Mouse (Mus musculus): ENCODE results near the gene Trpv4.

The Trpv4 gene

DNA sequence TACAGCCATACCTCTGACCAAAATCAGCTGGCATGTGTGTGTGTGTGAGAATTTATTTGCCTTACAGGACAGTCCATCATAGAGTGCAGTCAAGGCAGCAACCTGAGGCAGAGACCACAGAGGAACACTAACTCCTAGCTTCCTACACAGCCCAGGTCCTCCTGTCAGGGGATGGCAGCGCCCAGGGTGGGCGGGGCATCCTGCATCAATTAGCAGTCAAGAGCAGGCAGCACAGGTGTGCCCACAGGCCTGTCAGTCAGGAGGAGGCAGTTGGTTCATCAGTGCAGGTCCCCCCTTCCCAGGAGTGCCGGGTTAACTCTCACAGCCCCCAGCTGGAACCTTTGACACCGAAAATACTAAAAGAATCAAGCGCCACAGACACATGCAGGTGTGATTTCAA, 10.8 kb upstream of the Trpv4 start:
- DNase-seq (ENCODE audit: extremely low spot score, low read depth, low spot score): no peak

DNA sequence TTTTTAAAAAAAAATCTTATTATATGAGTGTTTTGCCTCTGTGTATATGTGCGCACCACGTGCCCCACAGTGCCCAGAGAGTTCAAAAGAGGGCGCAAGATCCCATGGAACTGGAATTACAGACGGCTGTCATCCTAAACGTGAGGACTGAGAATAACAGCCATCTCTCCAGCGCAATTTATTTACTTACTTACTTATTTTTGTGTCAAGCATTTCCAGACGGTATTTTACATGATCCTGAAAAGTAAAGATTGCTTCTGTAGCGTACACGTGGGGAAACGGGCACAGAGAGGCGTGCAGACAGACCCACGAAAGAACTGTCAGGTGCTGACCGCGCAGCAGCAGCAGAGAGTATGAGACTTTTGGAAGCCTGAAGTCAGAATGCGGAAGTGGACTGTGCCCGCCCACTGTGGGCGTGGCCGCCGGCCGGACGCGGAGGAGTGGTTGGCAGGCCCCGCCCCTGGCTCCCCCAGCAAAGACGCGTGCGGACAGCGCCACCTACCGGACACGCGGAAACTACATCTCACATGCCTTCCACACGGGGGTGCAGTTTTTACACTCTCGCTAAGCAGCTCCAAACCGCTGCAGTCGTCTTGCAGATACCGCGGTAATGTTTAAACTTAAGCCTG, 9.1 kb upstream of the Trpv4 start:
- DNase-seq (ENCODE audit: extremely low spot score, low read depth, low spot score): peak; percentile 92

- DNase-seq (ENCODE audit: extremely low spot score, low read depth, low spot score): no peak
These were observed 8.4 kb upstream of the Trpv4 start for GRCm38 (mm10) chr5:114666659-114667058.

DNA sequence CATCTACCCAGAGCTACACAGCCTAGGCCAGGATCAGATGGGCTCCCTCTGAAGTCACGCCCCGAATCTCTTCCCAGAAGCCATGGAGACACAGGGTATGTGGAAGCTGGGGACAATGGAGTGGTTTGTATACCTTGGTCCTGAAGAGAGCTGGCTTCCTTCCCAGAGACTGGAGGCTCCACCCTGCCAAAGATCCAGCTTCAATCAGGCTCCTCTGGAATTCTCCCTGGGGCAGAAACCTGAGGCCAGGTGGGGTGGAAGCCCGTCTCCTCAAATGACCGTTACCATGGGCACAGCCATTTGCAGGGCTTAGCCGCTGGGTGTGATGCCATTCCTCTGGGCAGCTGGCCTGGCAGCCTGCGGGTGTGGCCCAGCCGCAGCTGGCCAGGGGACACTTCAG, 6.5 kb upstream of the Trpv4 start:
- no peak for DNase-seq (ENCODE audit: extremely low spot score, low read depth, low spot score)

- DNase-seq (ENCODE audit: extremely low spot score, low read depth, low spot score): no peak
These were observed 5.9 kb upstream of the Trpv4 start for GRCm38 (mm10) chr5:114664139-114664538.

DNA sequence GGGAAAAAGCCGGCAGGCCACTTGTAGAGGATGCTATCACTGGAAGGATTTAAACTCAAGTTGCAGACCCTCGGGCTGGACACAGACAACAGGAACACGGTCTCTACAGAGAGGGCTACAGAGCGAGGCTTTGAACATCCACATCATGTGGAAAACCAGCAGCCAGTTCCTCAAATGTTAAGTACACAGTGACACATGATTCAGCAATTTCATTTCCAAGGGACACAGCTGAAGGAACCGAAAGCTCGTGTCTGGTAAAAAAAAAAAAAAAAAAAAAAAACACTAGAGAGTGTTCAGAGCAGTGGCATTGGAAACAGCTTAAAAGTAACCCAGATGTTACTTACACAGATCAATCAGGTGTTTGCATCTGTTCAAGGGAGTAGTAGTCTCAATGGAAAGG, 2.8 kb upstream of the Trpv4 start:
- DNase-seq (ENCODE audit: extremely low spot score, low read depth, low spot score): no peak

- DNase-seq (ENCODE audit: extremely low spot score, low read depth, low spot score): no peak
These were observed 795 bp downstream of the Trpv4 start for GRCm38 (mm10) chr5:114657426-114657825.

- DNase-seq (ENCODE audit: extremely low spot score, low read depth, low spot score): no peak
These were observed 1.9 kb downstream of the Trpv4 start for GRCm38 (mm10) chr5:114656305-114656704.

DNA sequence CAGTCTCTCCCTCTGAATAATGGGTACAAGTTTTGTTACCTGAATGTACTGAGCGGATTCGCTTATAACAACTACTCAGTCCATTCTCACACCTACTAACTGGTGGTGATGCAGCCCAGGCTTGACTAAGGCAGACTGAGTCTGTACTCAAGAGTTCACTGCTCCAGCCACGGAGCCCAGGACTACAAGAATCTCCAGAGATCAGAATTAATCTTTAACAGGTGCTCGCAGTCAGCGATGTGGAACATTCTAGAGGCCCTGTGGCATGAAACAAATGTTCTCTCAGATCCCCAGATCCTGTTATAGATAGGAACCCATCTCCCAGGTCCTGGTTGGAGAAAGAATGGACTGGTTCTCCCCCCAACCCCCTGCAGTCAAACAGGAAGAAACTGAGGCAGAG, 2.5 kb downstream of the Trpv4 start:
- no peak for DNase-seq (ENCODE audit: extremely low spot score, low read depth, low spot score)

DNA sequence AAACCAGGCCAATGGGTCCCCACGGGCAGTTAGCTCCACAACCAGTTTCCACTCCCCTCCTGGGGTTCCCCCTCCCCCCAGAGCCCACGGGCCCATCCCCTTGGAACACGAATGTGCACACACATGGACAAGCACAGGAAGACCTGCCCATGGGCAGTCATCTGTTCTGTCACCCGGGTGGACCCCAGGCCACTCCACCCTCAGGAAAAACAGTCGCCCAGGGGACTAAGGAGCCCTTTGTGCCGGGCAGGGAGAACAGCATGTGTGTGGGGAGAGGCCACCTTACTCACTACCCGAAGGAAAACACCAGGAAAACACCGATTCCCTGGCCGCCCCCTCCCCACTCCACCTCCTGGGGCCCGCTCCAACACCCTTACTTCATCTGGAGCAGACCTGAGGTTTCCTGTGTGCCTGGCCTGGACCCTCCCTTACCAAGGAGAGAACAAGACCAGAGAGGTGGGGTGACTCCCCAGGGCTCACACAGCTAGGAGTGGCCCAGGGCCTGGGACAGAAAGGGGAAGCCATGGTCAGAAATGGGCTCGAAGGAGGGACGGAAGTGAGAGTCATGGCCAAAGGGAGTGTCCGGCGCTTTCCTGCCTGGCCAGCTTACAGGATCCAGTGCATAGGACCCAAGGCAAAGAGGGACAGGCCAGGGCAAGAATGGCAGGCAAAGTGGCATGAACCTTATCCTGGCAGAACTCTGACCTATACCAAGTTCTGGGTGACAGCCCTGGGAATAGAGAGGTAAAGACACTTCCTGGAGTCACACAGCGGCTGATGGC, 4.4 kb downstream of the Trpv4 start:
- no peak for DNase-seq (ENCODE audit: extremely low spot score, low read depth, low spot score)

DNA sequence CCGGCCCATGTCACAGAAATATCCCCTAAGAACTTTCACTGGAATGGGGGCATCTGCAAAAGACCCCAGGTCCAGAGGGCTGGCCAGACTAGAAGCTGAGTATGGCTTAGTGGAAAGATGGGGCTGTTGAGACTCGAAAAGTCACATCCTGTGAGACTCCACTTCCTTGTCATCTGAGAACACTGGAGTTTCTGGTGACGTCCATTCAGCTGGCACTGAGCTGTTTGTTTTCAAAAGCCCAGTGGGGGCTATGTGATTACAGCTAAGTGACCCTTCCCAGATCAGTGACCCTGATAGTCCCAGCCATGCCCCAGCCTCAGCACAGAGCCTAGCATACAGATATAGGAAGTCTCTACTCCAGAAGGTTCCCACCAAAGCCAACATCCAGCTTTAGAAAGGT, 6.8 kb downstream of the Trpv4 start:
- DNase-seq (ENCODE audit: extremely low spot score, low read depth, low spot score): no peak

DNA sequence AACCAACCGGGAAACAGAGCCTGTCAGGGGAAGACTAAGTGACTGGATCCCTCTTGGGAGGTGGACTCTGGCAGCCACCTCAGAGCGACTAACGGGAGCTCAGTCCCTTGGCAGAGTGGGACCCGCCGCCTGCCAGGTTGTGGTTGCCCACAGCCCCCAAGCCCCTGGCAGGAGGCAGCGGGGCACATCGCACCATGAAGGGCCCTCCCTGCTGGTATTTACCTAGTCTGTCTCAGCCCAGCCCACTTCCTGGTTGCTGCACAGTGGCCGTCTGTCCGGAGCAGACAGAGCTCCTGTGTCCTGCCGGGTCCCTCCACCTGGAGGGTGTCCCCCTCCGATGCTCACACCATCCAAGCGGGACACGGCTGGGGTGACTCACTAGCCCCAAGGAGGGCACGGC, 7.2 kb downstream of the Trpv4 start:
- DNase-seq (ENCODE audit: extremely low spot score, low read depth, low spot score): no peak

DNA sequence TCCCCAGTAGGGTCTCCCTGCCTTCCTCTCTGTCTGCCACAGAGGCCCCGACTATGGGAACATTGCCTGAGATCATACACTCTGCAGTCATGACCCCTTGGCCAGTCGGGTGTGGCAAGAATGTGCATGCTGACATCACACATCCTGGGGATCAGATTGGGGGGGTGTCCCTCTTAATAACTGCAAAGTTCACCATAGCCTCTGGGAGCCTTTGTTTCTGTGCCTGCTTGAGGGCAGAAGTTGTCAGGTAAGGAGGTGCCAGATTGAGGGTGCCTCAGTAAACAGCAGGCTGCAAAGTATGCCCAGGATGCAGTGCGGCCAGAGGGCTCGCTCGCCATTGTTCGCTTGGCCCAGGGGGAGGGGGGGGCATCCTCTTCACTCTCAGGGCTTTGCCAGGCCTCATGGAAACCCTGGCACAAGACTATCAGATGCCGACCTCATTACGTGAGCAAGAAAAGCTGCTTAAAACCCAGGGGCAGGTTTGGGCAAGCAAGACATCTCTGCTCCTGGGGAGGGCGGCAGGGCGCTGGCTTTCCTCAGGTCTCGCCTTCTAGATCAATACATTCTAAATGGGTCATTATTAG, 9.4 kb downstream of the Trpv4 start:
- no peak for DNase-seq (ENCODE audit: extremely low spot score, low read depth, low spot score)

GRCm38 (mm10) chr5:114647211-114647974, 10.8 kb downstream of the Trpv4 start:
- DNase-seq (ENCODE audit: extremely low spot score, low read depth, low spot score): peak; percentile 33

DNA sequence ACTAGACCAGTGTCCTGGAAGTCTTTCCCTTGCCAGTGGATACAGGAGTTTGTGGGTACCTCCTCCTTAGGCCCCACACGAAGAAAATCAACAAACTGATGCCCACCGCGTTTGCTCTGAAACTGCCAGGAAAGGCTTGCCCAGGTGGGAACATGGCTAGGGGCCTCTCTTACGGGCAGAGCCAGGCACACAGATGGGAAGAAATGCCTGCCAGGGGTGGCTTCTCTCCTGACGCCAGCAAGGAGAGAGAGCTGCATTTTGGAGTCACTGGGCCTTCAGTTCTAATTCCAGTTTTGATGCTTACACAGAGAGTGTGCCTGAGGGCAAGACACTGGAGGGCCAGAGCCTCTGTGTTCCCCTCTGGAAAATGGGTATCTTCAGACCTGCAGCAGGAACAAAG, 12.3 kb downstream of the Trpv4 start:
- no peak for DNase-seq (ENCODE audit: extremely low spot score, low read depth, low spot score)

DNA sequence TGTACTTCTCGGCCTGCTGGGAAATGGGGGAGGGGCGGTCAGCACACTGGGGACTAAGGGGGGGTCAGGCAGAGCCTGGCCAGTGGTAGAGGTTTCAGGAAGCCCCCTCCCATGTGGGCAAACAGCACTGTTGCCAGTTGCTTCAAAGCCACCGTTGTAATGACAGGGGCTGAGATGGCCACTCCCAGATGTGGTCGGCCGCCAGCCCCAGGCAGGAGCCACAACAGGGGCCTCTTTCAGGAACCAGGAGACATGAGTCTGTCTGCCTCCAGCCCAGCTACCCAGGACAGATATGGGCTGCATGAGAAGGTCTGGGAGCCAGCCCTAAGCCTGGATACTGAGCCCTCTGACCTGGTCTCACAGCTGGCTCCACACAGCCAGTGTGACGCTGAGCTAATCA, 13.3 kb downstream of the Trpv4 start:
- DNase-seq (ENCODE audit: extremely low spot score, low read depth, low spot score): no peak

- DNase-seq (ENCODE audit: extremely low spot score, low read depth, low spot score): no peak
These were observed 17.4 kb downstream of the Trpv4 start for GRCm38 (mm10) chr5:114640809-114641208.

DNA sequence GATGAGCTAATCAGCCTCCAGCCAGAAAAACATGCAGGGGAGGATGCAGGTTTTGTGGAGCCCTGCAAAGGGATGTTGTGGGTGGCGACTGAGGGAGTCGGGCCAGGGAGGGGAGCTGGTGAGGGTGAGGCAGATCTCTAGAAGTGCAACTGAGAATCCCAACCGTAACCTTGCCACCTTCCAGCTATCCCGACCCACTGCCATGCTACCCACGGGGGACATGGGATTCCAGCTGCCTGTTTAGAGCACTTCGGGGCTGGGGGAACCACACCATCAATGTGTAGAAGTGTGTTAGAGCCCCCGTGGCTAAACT, 18.6 kb downstream of the Trpv4 start:
- no peak for DNase-seq (ENCODE audit: extremely low spot score, low read depth, low spot score)

- DNase-seq (ENCODE audit: extremely low spot score, low read depth, low spot score): peak; percentile 81
These were observed 19.2 kb downstream of the Trpv4 start for GRCm38 (mm10) chr5:114638769-114639644.

DNA sequence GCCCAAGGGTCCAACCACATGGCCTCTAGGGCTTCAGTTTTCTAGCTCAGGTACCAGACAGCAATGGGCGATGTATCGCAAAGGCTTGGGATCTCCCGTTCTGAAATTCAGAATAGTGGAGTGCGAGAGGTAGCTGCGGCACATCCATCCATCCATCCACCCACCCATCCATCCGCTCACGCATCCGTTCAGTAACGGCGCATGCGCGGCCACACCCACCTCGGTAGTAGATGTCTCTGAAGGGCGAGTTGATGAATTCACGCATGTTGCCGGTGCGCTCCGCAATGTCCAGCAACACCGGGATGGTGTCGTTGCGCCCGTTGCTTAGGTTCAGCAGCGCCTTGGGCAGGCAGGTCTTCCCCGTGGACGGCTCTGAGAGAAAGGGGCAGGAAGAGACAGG, 22.1 kb downstream of the Trpv4 start:
- no peak for DNase-seq (ENCODE audit: extremely low spot score, low read depth, low spot score)

GRCm38 (mm10) chr5:114631336-114631735, 26.9 kb downstream of the Trpv4 start:
- DNase-seq (ENCODE audit: extremely low spot score, low read depth, low spot score): no peak
